8 mouse cellular contexts compared by ENCODE assay signal in the genomic region with DNA sequence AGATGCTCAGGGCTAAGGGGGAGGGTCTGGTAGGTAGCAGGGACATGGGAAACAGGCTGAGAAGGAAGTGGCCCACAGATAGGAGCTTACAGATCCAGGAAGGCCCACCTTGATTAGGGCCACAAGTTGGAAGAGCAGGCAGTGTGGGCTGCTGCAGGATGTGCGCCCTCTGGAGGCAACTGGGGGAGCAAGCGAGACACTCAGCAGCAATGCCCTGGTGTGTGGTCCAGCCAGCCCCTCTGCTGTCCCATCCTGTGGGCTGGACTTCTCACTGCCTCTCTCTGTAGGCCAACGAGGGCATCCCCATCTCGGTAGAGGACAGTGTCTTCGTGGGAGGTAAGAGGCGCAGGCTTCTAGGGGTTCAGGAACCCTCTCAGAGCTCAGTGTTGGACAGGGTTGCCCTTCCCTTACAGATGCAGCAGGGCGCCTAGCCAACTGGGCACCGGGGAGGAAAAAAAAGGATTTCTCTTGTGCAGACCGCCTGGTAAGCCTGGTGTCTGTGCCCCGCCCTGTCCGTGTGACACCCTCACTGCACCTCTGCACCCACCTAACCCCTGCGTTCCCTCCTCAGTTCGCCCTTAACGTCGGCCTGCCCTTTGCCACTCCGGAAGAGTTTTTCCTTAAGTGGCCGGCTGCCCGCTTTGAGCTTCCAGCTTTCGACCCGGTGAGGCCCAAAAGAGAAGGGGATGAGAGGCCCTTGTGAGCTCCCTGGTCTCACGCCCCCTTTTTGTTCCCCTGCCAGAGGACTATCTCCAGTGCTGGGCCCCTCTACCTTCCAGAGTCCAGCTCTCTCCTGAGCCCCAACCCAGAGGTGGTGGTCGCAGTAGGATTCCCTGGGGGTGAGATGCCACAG. TPM values are rescaled to one million over a fixed set of nuclear protein-coding genes. Genes with fewer than 3 reads are reported as not detected.
DNase-seq lines count a peak whose midpoint lies in the region; TF ChIP-seq lines count a peak whose summit lies in the region.

No protein-coding gene starts in this region.

- no peak for TF ChIP-seq POLR2A in ES-Bruce4 (IDR thresholded peaks at IDR 0.05; ENCODE audit: insufficient read depth, low read length)

- peaks cover 14% of the 10 kb centered on the region for H3K79me3 ChIP-seq in C2C12 (ENCODE audit: low read depth)

- intact Hi-C loops in gastrocnemius, postnatal 36 days (cut with DNase I): no loop called here

- H3K4me1 ChIP-seq in ES-Bruce4 (ENCODE audit: control insufficient read depth, insufficient read depth, low read length): no peaks in the 10 kb centered on the region

- no peaks in the 10 kb centered on the region for H3K9me3 ChIP-seq in ES-Bruce4 (replicated peaks; ENCODE audit: control insufficient read depth, insufficient read depth, low read length, poor library complexity, severe bottlenecking)

- H3K27ac ChIP-seq in ES-Bruce4 (ENCODE audit: insufficient read depth, low read length): no peak overlapping the region

- no peak for TF ChIP-seq EP300 in ES-Bruce4 (IDR thresholded peaks at IDR 0.05; ENCODE audit: insufficient read depth, low read depth, low read length)

- H3K36me3 ChIP-seq in C2C12 (ENCODE audit: control insufficient read depth, insufficient read depth): peaks cover 20% of the 10 kb centered on the region
- peaks cover 11% of the 10 kb centered on the region; the same call in 1 of the 2 replicates for H3K36me3 ChIP-seq in ES-Bruce4 (ENCODE audit: control insufficient read depth, insufficient read depth, low read length, poor library complexity, severe bottlenecking)

- TF ChIP-seq CTCF in C2C12 (IDR thresholded peaks at IDR 0.05; ENCODE audit: control insufficient read depth, insufficient read depth, insufficient read length) (peak; percentile 96), ES-Bruce4 (IDR thresholded peaks at IDR 0.05; ENCODE audit: low read depth, low read length) (peak; percentile 99)

- H3K9ac ChIP-seq in ES-Bruce4 (ENCODE audit: low read depth, poor library complexity, severe bottlenecking): no peak overlapping the region

- peak; percentile 68 to 72 for DNase-seq in cerebellum, postnatal 36 days
- peak; percentile 65 to 67 for DNase-seq in gastrocnemius, postnatal 36 days
- DNase-seq in kidney, postnatal 10 days: peak; percentile 88
- peak; percentile 82 to 83 for DNase-seq in lung, postnatal 4 days
- DNase-seq in right cerebral cortex, postnatal 10 days (ENCODE audit: low spot score in 2 of 2): peak; percentile 71 to 80
- no peak for DNase-seq in yolk sac, embryonic 10.5 days (ENCODE audit: low spot score)

- no peaks in the 10 kb centered on the region for H3K27me3 ChIP-seq in C2C12 (ENCODE audit: control insufficient read depth, insufficient read depth, insufficient read length)
- H3K27me3 ChIP-seq in ES-Bruce4 (ENCODE audit: control insufficient read depth, insufficient read depth, low read length, poor library complexity, severe bottlenecking): no peaks in the 10 kb centered on the region

- no peak overlapping the region for H3ac ChIP-seq in C2C12 (ENCODE audit: control insufficient read depth, insufficient read length, low read depth)

- peaks cover 38% of the 10 kb centered on the region for H3K79me2 ChIP-seq in C2C12 (ENCODE audit: control insufficient read depth, insufficient read depth)

- H3K4me3 ChIP-seq in C2C12 (ENCODE audit: insufficient read depth, poor library complexity, severe bottlenecking): no peak overlapping the region
- no peak overlapping the region for H3K4me3 ChIP-seq in ES-Bruce4 (ENCODE audit: low read depth, low read length)

TF ChIP-seq in C2C12, 6 proteins besides CTCF, POLR2A, EP300 and RAD21:
- TF ChIP-seq MYOG (IDR thresholded peaks at IDR 0.05; ENCODE audit: control insufficient read depth, extremely low read depth, insufficient read length): no peak
- no peak for TF ChIP-seq USF1 (IDR thresholded peaks at IDR 0.05; ENCODE audit: low read depth)
- TF ChIP-seq CEBPB (IDR thresholded peaks at IDR 0.05; ENCODE audit: low read depth): no peak
- TF ChIP-seq MYOD1 (IDR thresholded peaks at IDR 0.05; ENCODE audit: control insufficient read depth, insufficient read length, low read depth): no peak
- TF ChIP-seq FOSL1 (IDR thresholded peaks at IDR 0.05; ENCODE audit: insufficient read depth, low read length, poor library complexity, severe bottlenecking): no peak
- TF ChIP-seq MAX (IDR thresholded peaks at IDR 0.05): no peak
TF ChIP-seq in C2C12: peak in this region for 0.

RNA-seq across cellular contexts. Expression of a gene that starts 3.9 kb away (rescaled TPM):
- polyA plus RNA-seq in C2C12 (2012; fragmentation: generic; extraction: Trizol) (32.0 TPM), ES-Bruce4 (2011; ENCODE audit: insufficient read depth, insufficient read length, low read depth, missing spikeins) (22.3 and 30.3 TPM in 2 replicates)
- total RNA-seq in gastrocnemius, postnatal 36 days (2021): 10 to 100 TPM; 14.9 to 18.7 TPM

RNA-seq across cellular contexts. Expression of a gene that starts 8.8 kb away (rescaled TPM):
- polyA plus RNA-seq in C2C12 (2012; fragmentation: generic; extraction: Trizol): 221 TPM
- polyA plus RNA-seq in ES-Bruce4 (2011; ENCODE audit: insufficient read depth, insufficient read length, low read depth, missing spikeins): 153 and 160 TPM in 2 replicates
- 100 to 1,000 TPM; 129 to 153 TPM for total RNA-seq in gastrocnemius, postnatal 36 days (2021)

RNA-seq across cellular contexts. Expression of a gene that starts 11.9 kb away (rescaled TPM):
- polyA plus RNA-seq in C2C12 (2012; fragmentation: generic; extraction: Trizol) (38.4 TPM), ES-Bruce4 (2011; ENCODE audit: insufficient read depth, insufficient read length, low read depth, missing spikeins) (33.9 and 46.7 TPM in 2 replicates)
- total RNA-seq in gastrocnemius, postnatal 36 days (2021): 10 to 100 TPM; 42.4 to 53.4 TPM

RNA-seq across cellular contexts. Expression of a gene that starts 12.0 kb away (rescaled TPM):
- polyA plus RNA-seq in C2C12 (2012; fragmentation: generic; extraction: Trizol) (208 TPM), ES-Bruce4 (2011; ENCODE audit: insufficient read depth, insufficient read length, low read depth, missing spikeins) (38.1 and 38.3 TPM in 2 replicates)
- 100 to 1,000 TPM; 111 to 122 TPM for total RNA-seq in gastrocnemius, postnatal 36 days (2021)

RNA-seq across cellular contexts. Expression of a gene that starts 31.7 kb away (rescaled TPM):
- polyA plus RNA-seq in C2C12 (2012; fragmentation: generic; extraction: Trizol) (43.9 TPM), ES-Bruce4 (2011; ENCODE audit: insufficient read depth, insufficient read length, low read depth, missing spikeins) (54.0 and 65.6 TPM in 2 replicates)
- 10 to 100 TPM; 54.0 to 57.5 TPM for total RNA-seq in gastrocnemius, postnatal 36 days (2021)
